Mouse (Mus musculus) 3134 (cell line): ENCODE measurements at regions not wholly inside any gene's neighbourhood (a gene's known extent, or its start where the extent isn't known, plus 50 kb on each side); places are given as distances from the start of the nearest gene placed in this dataset.

ENCODE experiments used
- DNase-seq: peaks from one replicate; pipeline ENCODE4 v3.0.0-alpha.2; 2011; ENCODE audit warnings: low spot score; ENCODE audit not compliant: insufficient read length; ENCODE audit errors: extremely low read depth

- no peak for DNase-seq
These were observed 215.3 kb downstream of the Ahr start for GRCm38 (mm10) chr12:35319571-35319970.

GRCm38 (mm10) chr12:35317046-35317445, 217.8 kb downstream of the Ahr start:
- DNase-seq = no peak

GRCm38 (mm10) chr12:35314035-35314434, 220.8 kb downstream of the Ahr start:
- no peak for DNase-seq

GRCm38 (mm10) chr12:35313191-35313925, 221.5 kb downstream of the Ahr start:
- no peak for DNase-seq

- no peak for DNase-seq
These were observed 226.3 kb downstream of the Ahr start for GRCm38 (mm10) chr12:35308537-35308936.

GRCm38 (mm10) chr12:35303764-35304717, 230.8 kb downstream of the Ahr start:
- DNase-seq = no peak

- no peak for DNase-seq
These were observed 231.7 kb downstream of the Ahr start for GRCm38 (mm10) chr12:35303188-35303587.

GRCm38 (mm10) chr12:35294668-35295067, 240.2 kb downstream of the Ahr start:
- peak; percentile 64 for DNase-seq

- DNase-seq = no peak
These were observed 241.3 kb downstream of the Ahr start for GRCm38 (mm10) chr12:35293566-35293965.

GRCm38 (mm10) chr12:35291941-35292341, 242.9 kb downstream of the Ahr start:
- peak; percentile 67 for DNase-seq

GRCm38 (mm10) chr12:35287974-35288373, 241.0 kb downstream of the Snx13 start:
- DNase-seq = peak; percentile 21

GRCm38 (mm10) chr12:35287570-35287969, 240.6 kb downstream of the Snx13 start:
- DNase-seq = no peak

- no peak for DNase-seq
These were observed 240.1 kb downstream of the Snx13 start for GRCm38 (mm10) chr12:35286974-35287553.

- no peak for DNase-seq
These were observed 237.4 kb downstream of the Snx13 start for GRCm38 (mm10) chr12:35284345-35284744.

GRCm38 (mm10) chr12:35283925-35284324, 236.9 kb downstream of the Snx13 start:
- no peak for DNase-seq

- no peak for DNase-seq
These were observed 236.4 kb downstream of the Snx13 start for GRCm38 (mm10) chr12:35283407-35283806.

GRCm38 (mm10) chr12:35269465-35269864, 222.5 kb downstream of the Snx13 start:
- no peak for DNase-seq

- DNase-seq = no peak
These were observed 221.0 kb downstream of the Snx13 start for GRCm38 (mm10) chr12:35268006-35268405.

GRCm38 (mm10) chr12:35267023-35267654, 220.2 kb downstream of the Snx13 start:
- no peak for DNase-seq

GRCm38 (mm10) chr12:35259781-35260180, 212.8 kb downstream of the Snx13 start:
- no peak for DNase-seq
